Mouse (Mus musculus) gastrocnemius, adult 2 months (tissue): ENCODE results near the gene Fbxl22. TPM values are rescaled to one million over a fixed set of nuclear protein-coding genes. Genes with fewer than 3 reads are reported as not detected.

ENCODE experiments used
- DNase-seq: peaks from one replicate; pipeline ENCODE4 v3.0.0; 2022
- H3K27ac ChIP-seq: fragments of 200-600 bp; 2 replicates; pipeline ENCODE4 v1.8.1; 2022; ENCODE audit warnings: mild to moderate bottlenecking
- H3K4me3 ChIP-seq: fragments of 200-600 bp; 2 replicates; pipeline ENCODE4 v1.8.1; 2022; ENCODE audit warnings: mild to moderate bottlenecking, moderate library complexity
- CTCF ChIP-seq: fragments of 200-600 bp; IDR thresholded peaks from 2 replicates; pipeline ENCODE4 v1.8.1; 2022; ENCODE audit warnings: antibody characterized with exemption, mild to moderate bottlenecking, moderate library complexity
- intact Hi-C: fragments of 180-260 bp; cut with DNase I; formaldehyde crosslinking; loops from one replicate; pipeline ENCODE4 v1.15.1; 2025
- long read RNA-seq, 2 experiments: library from polyadenylated mRNA; stranded (forward); transcript quantifications; one replicate each; pipeline ENCODE4 v2.0.0; 2021
- total RNA-seq, 2 experiments: library from RNA; stranded (reverse); gene quantifications; 2 replicates each; pipeline ENCODE4 v1.2.3; 2021

Gene Fbxl22
- 1 to 10 TPM; 1.7 to 3.1 TPM for total RNA-seq
- long read RNA-seq, experiment 1, partial matches to known transcripts = 0 of 4 reads
- long read RNA-seq, experiment 1, other reads (novel, unspliced or antisense) = 1 of 4 reads
- long read RNA-seq, experiment 2, transcript Fbxl22-201 (2 exons, 3,935 nt) = major isoform, 8 of 8 reads
- long read RNA-seq, experiment 2, partial matches to known transcripts = 0 of 8 reads
- long read RNA-seq, experiment 2, other reads (novel, unspliced or antisense) = 0 of 8 reads

GRCm38 (mm10) chr9:66514256-66514770 lies at the start of gene Fbxl22:
Gene Fbxl22, minus strand, starts transcription at chr9:66514593.
- Histone ChIP-seq H3K27ac (peak within 1 kb of the TSS; percentile 100), H3K4me3 (peak within 1 kb of the TSS; percentile 76)
- DNase-seq = peak; percentile 74
- intact Hi-C loops = loop anchor here (5.0 to 10.0 kb wide), 5 partner anchors 78 to 318 kb away; partner anchors contain the start of genes Aph1b, Aph1c, Gm10647 and Usp3
- peak; percentile 78 for TF ChIP-seq CTCF

GRCm38 (mm10) chr9:66562215-66562614 lies 47.8 kb upstream of the Fbxl22 start:
- DNase-seq = no peak

GRCm38 (mm10) chr9:66561496-66561895 lies 47.1 kb upstream of the Fbxl22 start:
- Histone ChIP-seq H3K4me3 (no peak overlapping the region), H3K27ac (no peak overlapping the region)
- TF ChIP-seq CTCF = no peak
- DNase-seq = no peak
- intact Hi-C loops = no loop called here

More at GRCm38 (mm10) chr9:66562215-66562614, 47.8 kb upstream of the Fbxl22 start:
- intact Hi-C loops = no loop called here
- Histone ChIP-seq H3K27ac (no peak overlapping the region), H3K4me3 (no peak overlapping the region)
- TF ChIP-seq CTCF = no peak

GRCm38 (mm10) chr9:66560728-66561127 lies 46.3 kb upstream of the Fbxl22 start:
- DNase-seq = no peak
- no peak overlapping the region for H3K27ac ChIP-seq
- H3K4me3 ChIP-seq = no peak overlapping the region
- intact Hi-C loops = no loop called here
- no peak for TF ChIP-seq CTCF

GRCm38 (mm10) chr9:66560295-66560694 lies 45.9 kb upstream of the Fbxl22 start:
- no peak overlapping the region for H3K4me3 ChIP-seq
- no peak for TF ChIP-seq CTCF
- H3K27ac ChIP-seq = no peak overlapping the region
- DNase-seq = no peak
- intact Hi-C loops = no loop called here

GRCm38 (mm10) chr9:66558971-66559370 lies 44.6 kb upstream of the Fbxl22 start:
- intact Hi-C loops = no loop called here
- no peak for TF ChIP-seq CTCF
- H3K27ac ChIP-seq = peak overlapping the region; percentile 0; the same call in 1 of the 2 replicates
- DNase-seq = no peak
- no peak overlapping the region for H3K4me3 ChIP-seq

GRCm38 (mm10) chr9:66542785-66543184 lies 28.4 kb upstream of the Fbxl22 start:
- no peak for TF ChIP-seq CTCF
- DNase-seq = no peak
- intact Hi-C loops = no loop called here
- H3K27ac ChIP-seq = no peak overlapping the region
- H3K4me3 ChIP-seq = no peak overlapping the region

- no peak overlapping the region for H3K4me3 ChIP-seq
- no peak for DNase-seq
- intact Hi-C loops = no loop called here
- H3K27ac ChIP-seq = no peak overlapping the region
- no peak for TF ChIP-seq CTCF
Measured at GRCm38 (mm10) chr9:66521595-66521994, 7.2 kb upstream of the Fbxl22 start.

- DNase-seq = no peak
- intact Hi-C loops = no loop called here
- TF ChIP-seq CTCF = no peak
Measured at GRCm38 (mm10) chr9:66520299-66520698, 5.9 kb upstream of the Fbxl22 start.

GRCm38 (mm10) chr9:66518901-66519300 lies 4.5 kb upstream of the Fbxl22 start:
- Histone ChIP-seq H3K4me3 (no peak overlapping the region), H3K27ac (peak overlapping the region; percentile 60)
- TF ChIP-seq CTCF = no peak
- DNase-seq = no peak
- intact Hi-C loops = loop anchor here (10.0 kb wide), 1 partner anchor 186 kb away; no protein-coding TSS in a partner anchor

More at GRCm38 (mm10) chr9:66520299-66520698, 5.9 kb upstream of the Fbxl22 start:
- Histone ChIP-seq H3K4me3 (no peak overlapping the region), H3K27ac (no peak overlapping the region)

- intact Hi-C loops = loop anchor here (10.0 kb wide), 1 partner anchor 187 kb away; no protein-coding TSS in a partner anchor
- no peak for DNase-seq
- TF ChIP-seq CTCF = no peak
- no peak overlapping the region for H3K4me3 ChIP-seq
- H3K27ac ChIP-seq = peak overlapping the region; percentile 60
Measured at GRCm38 (mm10) chr9:66518251-66518650, 3.9 kb upstream of the Fbxl22 start.

- no peak for TF ChIP-seq CTCF
- Histone ChIP-seq H3K27ac (peak overlapping the region; percentile 60; the same call in 1 of the 2 replicates), H3K4me3 (no peak overlapping the region)
- no peak for DNase-seq
- intact Hi-C loops = loop anchor here (10.0 kb wide), 1 partner anchor 187 kb away; no protein-coding TSS in a partner anchor
Measured at GRCm38 (mm10) chr9:66517746-66518145, 3.4 kb upstream of the Fbxl22 start.

- peak; percentile 35 for DNase-seq
- Histone ChIP-seq H3K4me3 (no peak overlapping the region), H3K27ac (peak overlapping the region; percentile 48)
- intact Hi-C loops = loop anchor here (10.0 kb wide), 1 partner anchor 188 kb away; no protein-coding TSS in a partner anchor
- no peak for TF ChIP-seq CTCF
Measured at GRCm38 (mm10) chr9:66516296-66516940, 2.0 kb upstream of the Fbxl22 start.
